Mouse (Mus musculus): ENCODE results near the gene Coil.

DNA sequence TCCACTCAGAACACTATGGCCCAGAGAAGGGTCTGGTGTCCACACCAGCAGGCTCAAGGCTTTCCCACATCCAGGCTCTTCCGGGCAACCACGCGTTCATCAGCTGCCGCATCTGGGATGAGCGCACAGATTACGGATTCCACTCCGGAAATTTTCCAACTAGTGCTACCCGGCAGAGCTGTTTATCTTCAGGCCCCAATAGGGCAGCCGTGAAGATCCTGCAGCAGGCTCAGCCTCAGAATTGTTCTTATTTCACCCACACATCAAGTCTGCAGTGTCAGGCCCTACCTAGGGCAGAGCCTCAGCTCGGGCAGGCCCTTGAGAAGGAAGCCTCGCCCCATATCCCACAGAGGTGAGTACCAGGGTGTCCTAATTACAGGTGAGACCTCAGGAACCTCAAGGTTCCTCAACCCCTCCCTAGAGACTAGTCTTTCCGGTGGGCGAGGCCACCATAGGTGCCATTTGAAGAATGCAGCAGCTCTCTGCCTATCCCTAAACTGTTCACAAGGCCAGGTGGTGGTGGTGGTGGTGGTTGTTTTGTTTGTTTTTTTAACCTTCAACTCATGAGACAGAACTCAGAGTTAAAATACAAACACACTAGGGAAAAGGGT lies 19.3 kb upstream of the Coil start:
- TF ChIP-seq GATA1 (IDR thresholded peaks at IDR 0.05; ENCODE audit: borderline replicate concordance, low read length) = no peak
- TF ChIP-seq FLI1 (IDR thresholded peaks at IDR 0.05; ENCODE audit: low read length) = no peak
